Mouse (Mus musculus) intestine, embryonic 15.5 days (tissue): ENCODE measurements at regions not wholly inside any gene's neighbourhood (a gene's known extent, or its start where the extent isn't known, plus 50 kb on each side); places are given as distances from the start of the nearest gene placed in this dataset.

Experiments used
- ATAC-seq: fragments of 200-750 bp; cut with Nextera tagmentation; 2 replicates; pipeline ENCODE4 v1.8.0; 2017; ENCODE audit warnings: moderate TSS enrichment, moderate library complexity
- H3K27ac ChIP-seq: fragments of 300-500 bp; sonication (generic); 2 replicates; pipeline ENCODE4 v1.5.1; 2015; ENCODE audit warnings: mild to moderate bottlenecking, inconsistent platforms
- H3K27me3 ChIP-seq: fragments of 300-500 bp; sonication (generic); replicated peaks from 2 replicates; pipeline ENCODE4 v1.6.1; 2015; ENCODE audit warnings: inconsistent platforms
- H3K36me3 ChIP-seq: fragments of 300-500 bp; sonication (generic); 2 replicates; pipeline ENCODE4 v1.6.1; 2015; ENCODE audit warnings: inconsistent platforms
- H3K4me1 ChIP-seq: fragments of 300-500 bp; sonication (generic); replicated peaks from 2 replicates; pipeline ENCODE4 v1.6.1; 2015; ENCODE audit warnings: inconsistent platforms
- H3K4me2 ChIP-seq: fragments of 300-500 bp; sonication (generic); replicated peaks from 2 replicates; pipeline ENCODE4 v1.6.1; 2015; ENCODE audit warnings: mild to moderate bottlenecking, inconsistent platforms
- H3K4me3 ChIP-seq: fragments of 300-500 bp; sonication (generic); replicated peaks from 2 replicates; pipeline ENCODE4 v1.5.1; 2015; ENCODE audit warnings: inconsistent platforms
- H3K9ac ChIP-seq: fragments of 300-500 bp; sonication (generic); 2 replicates; pipeline ENCODE4 v1.6.1; 2015; ENCODE audit warnings: inconsistent platforms
- H3K9me3 ChIP-seq: fragments of 300-500 bp; sonication (generic); 2 replicates; pipeline ENCODE4 v1.6.1; 2016; ENCODE audit warnings: inconsistent platforms
- WGBS: fragments of 180-500 bp; shearing (Covaris S2); methylation state at CpG from one replicate; pipeline ENCODE4 v1.1.7; 2015; 5-methylcytosine and 5-hydroxymethylcytosine counted together

- H3K27me3 ChIP-seq, result no peaks in the 10 kb centered on the region
- no peaks in the 10 kb centered on the region for H3K9me3 ChIP-seq
- WGBS, result 86% methylated on average over 4 of the region's 4 CpGs
- H3K4me2 ChIP-seq, result no peak overlapping the region
- ATAC-seq, result no peak
- no peak overlapping the region for H3K27ac ChIP-seq
- H3K36me3 ChIP-seq, result no peaks in the 10 kb centered on the region
- no peaks in the 10 kb centered on the region for H3K4me1 ChIP-seq
- H3K4me3 ChIP-seq, result no peak overlapping the region
- H3K9ac ChIP-seq, result no peak overlapping the region
Measured at GRCm38 (mm10) chr10:118700115-118700514, 169.9 kb downstream of the Dyrk2 start.

GRCm38 (mm10) chr10:118706020-118706419, 164.0 kb downstream of the Dyrk2 start:
- H3K9ac ChIP-seq, result no peak overlapping the region
- no peak for ATAC-seq
- no peak overlapping the region for H3K4me2 ChIP-seq
- no peak overlapping the region for H3K4me3 ChIP-seq
- no peaks in the 10 kb centered on the region for H3K27me3 ChIP-seq
- H3K36me3 ChIP-seq, result no peaks in the 10 kb centered on the region
- H3K4me1 ChIP-seq, result no peaks in the 10 kb centered on the region
- no peak overlapping the region for H3K27ac ChIP-seq
- no peaks in the 10 kb centered on the region for H3K9me3 ChIP-seq
- 84% methylated on average over 3 of the region's 3 CpGs for WGBS

DNA sequence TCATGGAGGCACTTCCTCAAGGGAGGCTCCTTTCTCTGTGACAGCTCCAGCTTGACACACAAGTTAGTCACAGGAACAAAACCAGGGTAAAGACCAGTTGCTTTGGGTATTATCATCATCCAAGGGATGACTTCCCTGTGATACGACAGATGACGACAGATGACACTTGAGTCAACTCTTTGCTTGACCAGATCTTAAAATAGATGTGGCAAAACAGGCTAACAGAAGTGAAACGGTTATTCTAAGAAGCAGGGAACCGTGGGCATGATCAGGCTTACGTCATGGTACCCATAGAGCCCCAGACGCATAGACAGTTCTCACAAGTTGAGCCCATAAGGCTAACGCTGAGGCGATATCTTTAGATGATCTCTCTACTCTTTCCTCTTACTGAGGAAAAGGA, 160.3 kb downstream of the Dyrk2 start:
- no peaks in the 10 kb centered on the region for H3K36me3 ChIP-seq
- H3K4me3 ChIP-seq, result no peak overlapping the region
- H3K4me1 ChIP-seq, result no peaks in the 10 kb centered on the region
- no peaks in the 10 kb centered on the region for H3K27me3 ChIP-seq
- H3K4me2 ChIP-seq, result no peak overlapping the region
- WGBS, result 89% methylated on average over 8 of the region's 8 CpGs
- H3K9ac ChIP-seq, result no peak overlapping the region
- no peak overlapping the region for H3K27ac ChIP-seq
- no peak for ATAC-seq
- H3K9me3 ChIP-seq, result no peaks in the 10 kb centered on the region

DNA sequence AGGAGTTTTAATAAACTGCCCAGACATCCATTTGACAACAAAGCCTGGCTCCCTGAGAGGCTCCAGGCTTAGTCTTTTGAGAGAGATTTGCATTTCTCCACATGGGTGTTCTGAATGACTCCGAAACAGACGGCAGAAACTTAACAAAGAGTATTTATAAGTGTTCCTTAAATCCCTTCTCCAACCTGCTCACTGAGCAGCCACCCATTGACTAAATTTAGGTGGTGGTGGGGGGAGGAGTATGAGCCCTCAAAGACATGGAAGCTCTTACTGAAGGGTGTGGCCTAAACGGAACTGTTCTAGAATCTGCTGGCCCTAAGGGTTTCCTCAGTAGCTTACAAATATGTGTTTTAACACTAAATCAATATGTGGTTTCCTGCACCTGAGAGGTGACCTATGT, 158.5 kb downstream of the Dyrk2 start:
- ATAC-seq, result no peak
- Histone ChIP-seq H3K9me3 (no peaks in the 10 kb centered on the region), H3K4me2 (no peak overlapping the region), H3K4me1 (no peaks in the 10 kb centered on the region), H3K9ac (no peak overlapping the region), H3K27me3 (no peaks in the 10 kb centered on the region), H3K27ac (no peak overlapping the region), H3K4me3 (no peak overlapping the region), H3K36me3 (no peaks in the 10 kb centered on the region)
- WGBS, result 71% methylated on average over 3 of the region's 3 CpGs

DNA sequence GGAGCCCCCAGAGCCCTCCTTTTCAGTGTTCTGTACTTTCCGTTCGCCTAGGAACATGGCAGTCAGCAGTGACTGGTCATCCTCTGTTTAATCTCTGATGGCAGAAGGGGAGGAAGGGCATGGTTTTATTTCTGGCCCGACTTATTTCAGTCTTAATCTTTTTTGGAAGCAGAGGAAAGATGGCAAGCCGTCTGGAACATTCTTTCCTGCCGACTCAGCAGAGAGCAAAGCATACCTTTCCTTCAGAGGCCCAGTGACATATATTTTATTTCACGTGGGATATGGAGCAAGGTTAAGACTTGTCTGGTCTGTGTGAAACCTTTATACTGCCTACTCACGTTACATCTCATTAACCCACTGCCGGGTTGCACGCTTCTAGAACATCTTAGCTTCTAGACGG, 158.1 kb downstream of the Dyrk2 start:
- no peak overlapping the region for H3K4me2 ChIP-seq
- H3K36me3 ChIP-seq, result no peaks in the 10 kb centered on the region
- no peak overlapping the region for H3K9ac ChIP-seq
- H3K4me1 ChIP-seq, result no peaks in the 10 kb centered on the region
- WGBS, result 73% methylated on average over 10 of the region's 10 CpGs
- H3K9me3 ChIP-seq, result no peaks in the 10 kb centered on the region
- H3K4me3 ChIP-seq, result no peak overlapping the region
- ATAC-seq, result no peak
- H3K27me3 ChIP-seq, result no peaks in the 10 kb centered on the region
- H3K27ac ChIP-seq, result no peak overlapping the region

DNA sequence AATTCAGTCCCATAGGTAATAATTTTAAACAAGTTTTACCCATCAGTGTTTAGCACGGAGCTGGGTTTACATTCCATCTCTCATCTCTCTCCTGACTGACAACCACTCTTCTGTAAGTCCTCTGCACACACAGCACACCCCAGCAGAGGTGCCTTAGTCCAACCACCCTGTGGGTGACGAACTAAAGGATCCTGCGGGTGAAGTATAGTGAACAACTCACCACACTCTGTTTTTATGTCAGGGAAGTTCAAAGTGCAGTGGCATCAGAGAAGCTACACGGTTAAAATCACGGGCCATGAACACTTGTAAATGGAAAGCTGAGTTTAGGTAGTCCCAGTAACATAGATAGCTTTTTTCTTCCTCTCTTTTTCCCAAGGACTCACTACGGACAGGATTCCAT, 157.1 kb downstream of the Dyrk2 start:
- no peak overlapping the region for H3K9ac ChIP-seq
- 66% methylated on average over 6 of the region's 6 CpGs for WGBS
- no peaks in the 10 kb centered on the region for H3K9me3 ChIP-seq
- no peak overlapping the region for H3K4me2 ChIP-seq
- H3K4me1 ChIP-seq, result no peaks in the 10 kb centered on the region
- H3K27me3 ChIP-seq, result no peaks in the 10 kb centered on the region
- no peaks in the 10 kb centered on the region for H3K36me3 ChIP-seq
- ATAC-seq, result peak; percentile 49; the same call in 1 of the 2 replicates
- no peak overlapping the region for H3K27ac ChIP-seq
- no peak overlapping the region for H3K4me3 ChIP-seq

GRCm38 (mm10) chr10:118714179-118714581, 155.8 kb downstream of the Dyrk2 start:
- H3K27ac ChIP-seq, result no peak overlapping the region
- no peaks in the 10 kb centered on the region for H3K36me3 ChIP-seq
- no peak overlapping the region for H3K4me2 ChIP-seq
- no peaks in the 10 kb centered on the region for H3K9me3 ChIP-seq
- no peak for ATAC-seq
- WGBS, result 73% methylated on average over 17 of the region's 17 CpGs
- H3K4me3 ChIP-seq, result no peak overlapping the region
- no peaks in the 10 kb centered on the region for H3K27me3 ChIP-seq
- H3K9ac ChIP-seq, result no peak overlapping the region
- no peaks in the 10 kb centered on the region for H3K4me1 ChIP-seq

GRCm38 (mm10) chr10:118714595-118714994, 155.4 kb downstream of the Dyrk2 start:
- H3K27me3 ChIP-seq, result no peaks in the 10 kb centered on the region
- no peak overlapping the region for H3K4me2 ChIP-seq
- H3K27ac ChIP-seq, result no peak overlapping the region
- WGBS, result 76% methylated on average over 4 of the region's 4 CpGs
- no peak overlapping the region for H3K9ac ChIP-seq
- no peaks in the 10 kb centered on the region for H3K36me3 ChIP-seq
- no peaks in the 10 kb centered on the region for H3K9me3 ChIP-seq
- no peak for ATAC-seq
- no peaks in the 10 kb centered on the region for H3K4me1 ChIP-seq
- H3K4me3 ChIP-seq, result no peak overlapping the region

- Histone ChIP-seq H3K36me3 (no peaks in the 10 kb centered on the region), H3K27me3 (no peaks in the 10 kb centered on the region), H3K4me2 (no peak overlapping the region), H3K27ac (no peak overlapping the region), H3K9ac (no peak overlapping the region), H3K4me1 (0 out of 2 replicates have a peak, but pooled peaks cover 2% of the 10 kb centered on the region), H3K4me3 (no peak overlapping the region), H3K9me3 (no peaks in the 10 kb centered on the region)
- 21% methylated on average over 1 of the region's 1 CpGs for WGBS
- no peak for ATAC-seq
Measured at GRCm38 (mm10) chr10:118720630-118721029, 149.4 kb downstream of the Dyrk2 start.

DNA sequence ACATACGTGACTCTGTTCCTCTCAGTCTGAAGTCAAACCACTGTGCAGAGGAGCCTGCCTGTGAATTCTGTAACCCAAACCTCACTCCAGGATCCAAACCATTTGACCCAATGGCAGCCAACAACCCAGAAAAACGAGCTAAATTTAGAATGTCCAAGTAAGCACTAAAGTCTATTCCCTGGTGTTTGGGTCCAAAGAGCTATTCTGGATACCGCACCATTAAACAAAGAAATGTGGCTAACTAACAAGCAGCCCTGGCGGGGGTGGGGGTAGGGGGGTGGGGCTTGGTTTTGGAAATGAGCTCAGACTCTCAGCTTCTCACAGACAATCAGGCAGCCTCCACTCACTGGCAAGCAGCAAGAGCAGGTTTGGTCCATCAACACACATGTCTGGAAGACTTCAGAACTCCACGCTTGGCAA, 147.9 kb downstream of the Dyrk2 start:
- no peaks in the 10 kb centered on the region for H3K9me3 ChIP-seq
- H3K27me3 ChIP-seq, result no peaks in the 10 kb centered on the region
- H3K27ac ChIP-seq, result no peak overlapping the region
- no peaks in the 10 kb centered on the region for H3K36me3 ChIP-seq
- WGBS, result 40% methylated on average over 5 of the region's 5 CpGs
- H3K4me3 ChIP-seq, result no peak overlapping the region
- no peak overlapping the region for H3K9ac ChIP-seq
- H3K4me1 ChIP-seq, result 0 out of 2 replicates have a peak, but pooled peaks cover 2% of the 10 kb centered on the region
- ATAC-seq, result 0 out of 2 replicates have a peak, but pooled peaks have one; percentile 28
- no peak overlapping the region for H3K4me2 ChIP-seq

DNA sequence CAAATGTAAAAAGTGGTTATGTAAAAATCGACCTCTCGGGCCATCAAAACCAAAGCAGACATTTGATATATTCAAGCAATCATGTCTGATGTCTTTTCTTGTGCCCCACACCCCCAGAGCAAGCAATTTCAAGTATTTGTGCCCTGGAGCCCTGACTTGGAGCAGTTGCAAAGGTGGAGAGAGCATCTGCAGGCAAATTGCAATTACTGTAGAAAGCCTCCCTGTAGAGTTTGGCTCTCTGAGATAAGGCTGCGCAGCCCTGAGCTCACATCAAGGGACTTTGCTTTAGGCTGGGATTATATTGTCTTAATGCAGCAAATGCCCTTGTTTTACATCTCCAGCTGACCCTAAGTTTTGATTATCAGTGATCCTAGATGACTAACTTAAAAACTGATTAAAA, 147.3 kb downstream of the Dyrk2 start:
- no peak for ATAC-seq
- H3K4me3 ChIP-seq, result no peak overlapping the region
- 72% methylated on average over 3 of the region's 3 CpGs for WGBS
- H3K9ac ChIP-seq, result no peak overlapping the region
- H3K27ac ChIP-seq, result no peak overlapping the region
- 0 out of 2 replicates have a peak, but pooled peaks cover 2% of the 10 kb centered on the region for H3K4me1 ChIP-seq
- no peak overlapping the region for H3K4me2 ChIP-seq
- no peaks in the 10 kb centered on the region for H3K9me3 ChIP-seq
- H3K27me3 ChIP-seq, result no peaks in the 10 kb centered on the region
- no peaks in the 10 kb centered on the region for H3K36me3 ChIP-seq

- no peak overlapping the region for H3K9ac ChIP-seq
- WGBS, result 73% methylated on average over 4 of the region's 4 CpGs
Measured at GRCm38 (mm10) chr10:118736093-118736492, 133.9 kb downstream of the Dyrk2 start.

GRCm38 (mm10) chr10:118737064-118737463, 132.9 kb downstream of the Dyrk2 start:
- no peaks in the 10 kb centered on the region for H3K9me3 ChIP-seq
- H3K9ac ChIP-seq, result no peak overlapping the region
- no peak overlapping the region for H3K4me2 ChIP-seq
- H3K4me3 ChIP-seq, result no peak overlapping the region
- H3K27ac ChIP-seq, result no peak overlapping the region
- no peaks in the 10 kb centered on the region for H3K4me1 ChIP-seq
- no peak for ATAC-seq
- H3K36me3 ChIP-seq, result no peaks in the 10 kb centered on the region
- H3K27me3 ChIP-seq, result no peaks in the 10 kb centered on the region

More at GRCm38 (mm10) chr10:118736093-118736492, 133.9 kb downstream of the Dyrk2 start:
- Histone ChIP-seq H3K36me3 (no peaks in the 10 kb centered on the region), H3K9me3 (no peaks in the 10 kb centered on the region), H3K27me3 (no peaks in the 10 kb centered on the region), H3K27ac (no peak overlapping the region), H3K4me1 (no peaks in the 10 kb centered on the region), H3K4me2 (no peak overlapping the region), H3K4me3 (no peak overlapping the region)
- ATAC-seq, result no peak
